Mouse (Mus musculus) adrenal gland (tissue): ENCODE measurements around the gene Ptpn1.

Experiments used
- intact Hi-C: fragments of 180-260 bp; cut with DNase I; formaldehyde crosslinking; loops from one replicate; pipeline ENCODE4 v1.15.1; 2025

Ptpn1 gene

DNA sequence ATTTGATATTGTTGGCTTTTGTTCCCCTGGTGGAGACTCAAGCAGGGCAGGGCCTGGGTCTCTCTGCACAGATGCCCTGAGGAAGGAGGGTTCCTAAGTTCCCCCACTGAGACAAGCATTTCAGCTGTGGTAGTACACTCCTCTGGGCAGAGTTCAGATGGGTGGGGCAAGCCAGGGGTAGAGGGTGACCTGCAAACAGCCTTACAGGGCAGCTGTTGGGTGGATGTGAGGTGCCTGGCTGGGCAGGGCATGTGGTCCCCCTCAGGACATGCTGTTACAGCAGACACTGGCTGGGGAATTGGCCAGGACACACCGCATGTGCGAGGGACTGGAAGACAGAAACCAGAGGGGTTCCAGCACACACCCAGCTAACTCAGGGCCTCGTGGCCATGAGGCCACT is 73.1 kb downstream of the Ptpn1 start:
- intact Hi-C loops: no loop called here

DNA sequence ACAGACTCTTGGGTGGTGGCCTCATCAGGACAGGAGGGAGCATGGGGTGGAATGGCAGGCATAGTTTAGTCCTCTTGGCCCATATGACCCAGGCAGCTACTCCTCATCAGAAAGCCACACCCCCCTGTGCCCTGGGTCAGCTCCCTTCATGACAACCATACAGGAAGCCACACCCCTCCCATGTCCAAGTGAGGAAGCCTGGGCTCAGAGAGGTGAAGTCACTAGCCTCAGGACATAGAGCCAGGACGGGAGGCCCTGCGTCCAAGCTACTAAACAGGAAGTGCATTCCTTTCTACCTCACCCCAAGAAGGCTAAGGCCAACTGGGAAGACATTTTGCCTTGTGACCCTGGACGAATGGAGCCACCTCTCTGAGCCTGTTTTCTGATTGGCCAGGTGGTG is 73.8 kb downstream of the Ptpn1 start:
- intact Hi-C loops: no loop called here

DNA sequence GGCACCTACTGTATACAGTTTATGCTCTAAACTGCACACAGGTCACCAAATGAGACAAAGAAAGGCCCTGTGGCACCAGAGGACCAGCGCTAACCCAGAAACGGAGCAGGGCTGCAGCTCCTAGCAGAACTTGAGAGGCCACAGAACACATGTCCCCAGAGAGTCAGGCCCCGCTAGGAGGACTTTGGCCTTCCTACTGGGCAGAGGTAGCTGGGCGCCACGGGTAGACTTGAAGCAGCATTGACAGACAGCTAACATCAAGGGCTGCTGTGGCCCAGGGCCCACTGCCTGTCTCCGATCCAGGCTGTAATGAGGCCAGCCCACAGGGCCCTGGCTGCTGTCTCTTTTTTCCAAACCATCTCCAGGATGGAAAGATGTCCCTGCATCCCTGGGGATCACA is 74.6 kb downstream of the Ptpn1 start:
- intact Hi-C loops: no loop called here

DNA sequence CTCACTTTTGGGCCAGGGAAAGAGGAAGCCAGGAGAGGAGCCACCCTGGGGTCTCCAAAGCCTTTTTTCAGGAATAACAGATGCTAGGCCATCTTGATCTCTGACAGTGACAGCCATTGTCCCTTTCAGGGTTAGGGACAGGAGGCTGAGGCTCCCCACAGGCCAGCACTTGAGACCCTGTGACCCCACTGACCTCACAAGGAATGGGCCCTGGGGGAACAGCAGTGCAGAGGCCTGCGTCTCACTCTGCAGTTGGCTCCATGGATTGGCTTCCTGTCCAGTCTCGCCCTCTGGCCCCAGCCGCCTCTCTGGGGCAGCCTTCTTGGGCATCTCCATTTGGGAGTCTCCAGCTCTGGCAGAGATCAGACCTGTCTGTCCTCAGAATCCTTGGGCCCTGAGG is 76.3 kb downstream of the Ptpn1 start:
- intact Hi-C loops: no loop called here

DNA sequence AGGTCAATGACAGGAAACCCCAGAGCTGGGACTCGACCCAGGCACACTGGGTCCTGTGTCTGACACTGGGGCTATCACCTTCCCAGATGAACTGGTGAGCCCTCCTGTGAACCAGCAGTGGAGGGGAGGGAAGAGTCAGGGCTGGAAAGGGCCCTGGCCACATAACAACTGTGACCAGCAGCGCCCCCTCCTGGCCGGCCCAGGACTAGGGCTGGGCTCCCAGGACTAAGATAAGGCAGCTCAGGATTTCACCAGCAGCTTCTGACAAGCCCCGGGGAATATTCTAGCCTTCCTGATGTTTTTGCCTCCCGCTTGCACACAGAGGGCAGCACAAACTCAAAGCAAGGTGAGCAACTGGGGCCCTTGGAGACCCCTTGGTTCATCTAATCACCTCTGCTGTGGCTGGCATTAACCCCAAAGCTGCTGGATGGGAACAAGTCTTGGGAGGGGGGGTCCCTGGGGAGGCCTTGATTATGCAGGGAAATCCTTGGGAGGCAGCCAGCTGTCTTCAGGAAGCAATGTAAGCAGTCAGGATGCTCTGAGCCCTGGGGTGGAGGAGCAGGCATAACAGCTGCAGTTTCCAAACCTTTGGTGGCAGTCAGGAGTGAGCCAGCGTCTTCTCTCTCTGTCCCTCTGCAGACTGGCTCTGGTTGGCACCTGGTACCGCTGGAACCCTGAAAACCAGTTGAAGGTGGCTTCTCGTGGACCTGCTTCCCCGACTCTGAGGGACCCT is 78.2 kb downstream of the Ptpn1 start, which contains the start of gene Ripor3:
Gene Ripor3, minus strand, starts transcription at position 683 of the 733 bp plus-strand sequence.
- intact Hi-C loops: loop anchor here (10.0 kb wide), 2 partner anchors 105 to 325 kb away; partner anchors contain the start of genes Cebpb and Tmem189

DNA sequence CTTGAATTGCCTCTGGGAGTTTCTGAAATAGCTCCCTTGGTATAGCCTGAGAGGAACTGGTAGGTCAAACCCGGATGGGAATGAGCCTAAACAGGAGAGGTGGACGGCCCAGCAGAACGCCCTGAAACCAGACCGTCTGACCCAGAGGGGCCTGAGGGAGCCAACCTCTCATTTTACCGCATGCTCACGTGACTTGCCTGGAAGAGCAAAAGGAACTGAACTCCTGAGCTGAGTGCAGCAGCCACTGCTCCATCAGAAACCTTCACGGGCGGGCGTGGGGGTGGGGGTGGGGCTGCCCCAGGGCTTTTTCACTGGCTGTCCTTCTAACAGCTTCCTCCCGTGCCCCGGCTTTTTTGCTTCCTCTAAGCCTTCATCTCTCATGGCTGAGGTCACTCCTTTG is 79.0 kb downstream of the Ptpn1 start:
- intact Hi-C loops: loop anchor here (10.0 kb wide), 2 partner anchors 106 to 326 kb away; partner anchors contain the start of genes Cebpb and Tmem189

DNA sequence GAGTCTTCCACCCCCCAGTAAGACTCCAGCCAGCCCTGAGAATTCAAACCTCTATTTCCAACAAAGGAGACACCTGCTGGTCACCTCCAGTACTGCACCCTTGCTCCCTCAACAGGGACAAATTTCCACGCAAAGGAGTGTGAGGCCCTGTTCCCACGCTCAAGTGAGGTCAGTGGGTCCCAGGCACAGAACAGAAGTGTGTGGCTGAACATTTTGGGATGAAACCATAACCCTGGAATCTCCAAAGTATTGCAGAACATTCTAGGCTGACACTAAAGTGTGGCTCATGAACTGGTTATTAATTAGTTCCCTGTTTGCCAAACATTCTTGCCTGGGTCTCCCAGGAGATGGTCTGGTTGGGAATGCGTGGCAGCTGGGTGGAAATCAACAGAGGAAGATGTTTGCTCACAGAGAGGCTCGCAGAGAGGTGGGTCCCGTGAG is 85.1 kb downstream of the Ptpn1 start:
- intact Hi-C loops: loop anchor here (10.0 kb wide), 2 partner anchors 112 to 332 kb away; partner anchors contain the start of genes Cebpb and Tmem189

DNA sequence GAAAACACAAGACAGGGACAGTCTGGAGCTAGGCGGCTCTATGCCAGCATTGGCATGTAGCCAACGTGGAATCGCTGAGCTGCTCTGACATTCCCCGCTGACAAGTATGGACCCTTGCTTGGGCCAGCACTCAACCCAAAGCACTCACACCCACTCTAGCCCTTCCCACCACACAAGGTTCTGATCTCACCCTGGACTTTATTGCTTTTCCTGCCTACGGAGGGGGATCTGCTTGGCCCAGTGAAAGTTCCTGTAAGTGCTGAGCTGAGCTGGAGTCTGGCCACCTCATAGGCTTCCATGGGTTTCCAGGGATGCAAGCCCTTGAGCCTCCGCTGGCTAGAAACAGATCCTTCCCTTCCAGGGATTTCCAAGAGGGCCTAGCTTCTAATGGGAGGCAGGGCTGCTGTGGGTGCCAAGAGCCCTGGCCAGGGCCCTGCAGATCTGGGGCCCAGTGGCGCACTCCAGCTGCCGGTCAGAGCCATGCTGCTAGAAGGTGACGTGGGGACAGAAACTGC is 87.4 kb downstream of the Ptpn1 start:
- intact Hi-C loops: loop anchor here (10.0 kb wide), 2 partner anchors 114 to 334 kb away; partner anchors contain the start of genes Cebpb and Tmem189

DNA sequence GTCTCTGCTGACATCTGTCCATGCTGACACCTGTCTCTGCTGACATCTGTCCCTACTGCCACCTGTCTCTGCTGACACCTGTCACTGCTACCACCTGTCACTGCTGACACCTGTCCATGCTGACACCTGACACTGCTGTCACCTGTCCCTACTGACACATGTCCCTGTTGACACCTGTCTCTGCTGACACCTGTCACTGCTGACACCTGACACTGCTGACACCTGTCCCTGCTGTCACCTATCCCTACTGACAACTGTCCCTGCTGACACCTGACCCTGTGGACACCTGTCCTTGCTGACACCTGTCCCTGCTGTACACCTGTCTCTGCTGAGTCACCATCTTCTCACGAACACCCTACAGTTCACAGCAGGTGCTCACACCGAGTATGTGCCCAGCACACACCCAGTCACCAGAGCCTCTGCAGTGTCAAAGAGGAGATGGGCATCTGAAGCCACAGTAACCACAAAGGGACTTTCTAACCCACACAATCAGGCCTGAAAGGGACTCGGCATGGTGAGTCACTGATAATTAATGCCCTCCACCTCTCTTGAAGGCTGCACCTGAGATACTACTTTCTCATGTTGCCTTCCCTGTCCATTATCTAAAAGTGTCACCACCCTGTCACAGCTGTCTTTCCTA is 92.0 kb downstream of the Ptpn1 start:
- intact Hi-C loops: no loop called here

DNA sequence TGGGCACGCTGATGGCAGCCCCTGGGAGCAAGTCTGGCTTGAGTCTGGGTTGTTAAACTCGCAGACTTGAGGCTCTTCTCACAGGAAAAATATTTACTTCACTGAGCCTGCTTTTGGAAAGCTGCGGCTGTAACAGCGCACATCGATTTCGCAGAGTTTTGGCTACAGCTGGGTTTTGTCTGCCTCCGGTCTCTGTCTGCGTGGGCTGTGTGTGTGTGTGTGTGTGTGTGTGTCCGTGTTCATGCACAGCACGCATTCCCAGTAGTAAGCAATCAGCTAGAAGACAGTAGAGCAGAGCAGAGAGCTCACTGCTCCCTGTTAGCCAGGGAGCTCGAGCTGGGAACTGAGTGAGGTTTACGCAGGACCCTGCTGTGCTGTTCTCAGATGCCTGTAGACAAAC is 93.3 kb downstream of the Ptpn1 start:
- intact Hi-C loops: loop anchor here (5.0 kb wide), 1 partner anchor 72 kb away; no protein-coding TSS in a partner anchor

DNA sequence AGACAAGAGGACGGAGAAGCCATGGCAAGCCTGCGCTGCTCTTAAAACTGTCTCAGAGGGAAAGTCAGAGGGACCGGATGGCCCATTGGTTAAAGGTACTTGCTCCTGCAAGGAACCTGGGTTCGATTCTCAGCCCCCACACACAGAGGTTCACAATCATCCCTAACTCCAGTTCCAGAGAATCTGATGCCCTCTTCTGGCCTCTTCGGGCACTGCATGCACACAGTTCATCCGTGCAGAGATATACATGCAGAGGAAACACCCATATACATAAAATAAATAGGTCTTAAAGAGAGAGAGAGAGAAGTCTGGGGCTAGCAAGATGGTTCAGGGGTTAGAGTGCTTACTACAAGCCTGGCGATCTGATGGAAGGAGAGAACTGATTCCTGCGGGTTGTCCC is 94.0 kb downstream of the Ptpn1 start:
- intact Hi-C loops: loop anchor here (5.0 kb wide), 1 partner anchor 71 kb away; no protein-coding TSS in a partner anchor

DNA sequence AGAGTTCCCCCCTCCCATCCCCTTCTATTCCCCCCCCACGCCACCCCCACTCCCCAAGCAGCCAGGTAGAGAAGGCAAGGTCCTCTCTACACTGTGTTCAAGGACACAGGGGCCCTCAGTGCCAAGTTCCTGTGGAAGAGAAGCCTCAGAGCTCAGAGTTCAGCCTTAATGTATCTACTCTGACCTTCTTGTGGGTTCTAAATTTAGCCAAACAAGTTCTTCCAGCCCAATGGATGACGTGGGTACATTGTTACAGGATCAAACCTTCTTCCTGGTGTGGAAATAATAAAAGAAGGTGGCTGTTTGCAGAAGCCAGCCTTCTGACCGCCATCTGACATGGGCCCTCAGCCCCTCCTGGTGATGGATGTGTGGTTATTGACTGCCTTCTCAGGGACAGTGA is 94.6 kb downstream of the Ptpn1 start:
- intact Hi-C loops: loop anchor here (5.0 kb wide), 1 partner anchor 71 kb away; no protein-coding TSS in a partner anchor

DNA sequence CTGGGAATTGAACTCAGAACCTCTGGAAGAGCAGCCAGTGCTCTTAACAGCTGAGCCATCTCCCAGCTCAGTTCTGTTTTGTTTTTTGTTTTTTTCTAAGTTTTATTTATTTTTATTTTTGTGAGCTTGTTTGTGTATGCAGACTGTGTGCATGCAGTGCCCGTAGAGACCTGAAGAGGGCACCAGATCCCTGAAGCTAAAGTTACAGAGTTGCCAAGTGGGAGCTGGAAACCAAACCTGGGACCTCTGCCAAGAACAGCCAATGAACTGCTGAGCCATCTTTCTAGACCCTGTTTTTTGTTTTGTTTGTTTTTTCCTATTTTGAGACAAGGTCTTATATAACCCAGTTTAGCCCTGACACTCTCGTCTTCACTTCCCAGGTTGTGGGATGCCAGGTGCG is 96.5 kb downstream of the Ptpn1 start:
- intact Hi-C loops: loop anchor here (5.0 kb wide), 1 partner anchor 69 kb away; no protein-coding TSS in a partner anchor
